Mouse (Mus musculus): Measurements from ENCODE around the gene Tas2r126. TPM values are rescaled to one million over a fixed set of nuclear protein-coding genes. Genes with fewer than 3 reads are reported as not detected.
"Not testable (repeated sequence)": the region's sequence is repeated elsewhere in the genome, so short reads cannot be mapped to it uniquely, and the experiment has no call there.

Gene Tas2r126
- polyA plus RNA-seq, 1 experiment: 0.20 TPM

GRCm38 (mm10) chr6:42441395-42441794, 7.1 kb downstream of the Tas2r126 start:
- Histone ChIP-seq H3K27me3 (ENCODE audit: control insufficient read depth, insufficient read depth, low read length) (no peaks in the 10 kb centered on the region), H3K4me3 (replicated peaks; ENCODE audit: insufficient read depth, low read depth, low read length) (no peak overlapping the region), H3K4me1 (ENCODE audit: control insufficient read depth, insufficient read depth, low read length) (no peaks in the 10 kb centered on the region), H3K27ac (ENCODE audit: insufficient read depth, low read length) (no peak overlapping the region)
- 68% methylated on average over 2 of the region's 2 CpGs for WGBS
- no peak for DNase-seq
- TF ChIP-seq CTCF (IDR thresholded peaks at IDR 0.05; ENCODE audit: borderline replicate concordance, insufficient read depth, low read depth, low read length): no peak
- TF ChIP-seq POLR2A (IDR thresholded peaks at IDR 0.05; ENCODE audit: borderline replicate concordance, insufficient read depth, low read length): no peak

- TF ChIP-seq CTCF (IDR thresholded peaks at IDR 0.05; ENCODE audit: borderline replicate concordance, insufficient read depth, low read depth, low read length) (no peak), POLR2A (IDR thresholded peaks at IDR 0.05; ENCODE audit: borderline replicate concordance, insufficient read depth, low read length) (no peak)
- WGBS: 80% methylated on average over 2 of the region's 2 CpGs
Observed at GRCm38 (mm10) chr6:42444491-42444890, 10.2 kb downstream of the Tas2r126 start.

GRCm38 (mm10) chr6:42447381-42447780, 13.0 kb downstream of the Tas2r126 start:
- Histone ChIP-seq H3K27ac (ENCODE audit: insufficient read depth, low read length) (no peak overlapping the region), H3K27me3 (ENCODE audit: control insufficient read depth, insufficient read depth, low read length) (no peaks in the 10 kb centered on the region), H3K4me3 (replicated peaks; ENCODE audit: insufficient read depth, low read depth, low read length) (no peak overlapping the region), H3K4me1 (ENCODE audit: control insufficient read depth, insufficient read depth, low read length) (no peaks in the 10 kb centered on the region)
- 69% methylated on average over 2 of the region's 2 CpGs for WGBS
- TF ChIP-seq POLR2A (IDR thresholded peaks at IDR 0.05; ENCODE audit: borderline replicate concordance, insufficient read depth, low read length) (no peak), CTCF (IDR thresholded peaks at IDR 0.05; ENCODE audit: borderline replicate concordance, insufficient read depth, low read depth, low read length) (no peak)
- DNase-seq: no peak

More at GRCm38 (mm10) chr6:42444491-42444890, 10.2 kb downstream of the Tas2r126 start:
- no peak for DNase-seq
- Histone ChIP-seq H3K27ac (ENCODE audit: insufficient read depth, low read length) (no peak overlapping the region), H3K27me3 (ENCODE audit: control insufficient read depth, insufficient read depth, low read length) (no peaks in the 10 kb centered on the region), H3K4me1 (ENCODE audit: control insufficient read depth, insufficient read depth, low read length) (no peaks in the 10 kb centered on the region), H3K4me3 (replicated peaks; ENCODE audit: insufficient read depth, low read depth, low read length) (no peak overlapping the region)

GRCm38 (mm10) chr6:42465096-42465495, 30.8 kb downstream of the Tas2r126 start, which contains the start of gene Olfr458:
Gene Olfr458, minus strand, starts transcription at chr6:42465196.
- TF ChIP-seq POLR2A (IDR thresholded peaks at IDR 0.05; ENCODE audit: borderline replicate concordance, insufficient read depth, low read length) (no peak), CTCF (IDR thresholded peaks at IDR 0.05; ENCODE audit: borderline replicate concordance, insufficient read depth, low read depth, low read length) (no peak)
- WGBS: 79% methylated on average over 1 of the region's 1 CpGs
- H3K27me3 ChIP-seq (ENCODE audit: control insufficient read depth, insufficient read depth, low read length): no peaks in the 10 kb centered on the region
- no peak within 1 kb of the TSS for H3K4me3 ChIP-seq (replicated peaks; ENCODE audit: insufficient read depth, low read depth, low read length)
- no peaks in the 10 kb centered on the region for H3K4me1 ChIP-seq (ENCODE audit: control insufficient read depth, insufficient read depth, low read length)
- no peak within 1 kb of the TSS for H3K27ac ChIP-seq (ENCODE audit: insufficient read depth, low read length)
- no peak for DNase-seq

GRCm38 (mm10) chr6:42470542-42470941, 36.2 kb downstream of the Tas2r126 start:
- TF ChIP-seq POLR2A (IDR thresholded peaks at IDR 0.05; ENCODE audit: borderline replicate concordance, insufficient read depth, low read length): no peak
- no peak for TF ChIP-seq CTCF (IDR thresholded peaks at IDR 0.05; ENCODE audit: borderline replicate concordance, insufficient read depth, low read depth, low read length)
- H3K4me3 ChIP-seq (replicated peaks; ENCODE audit: insufficient read depth, low read depth, low read length): no peak overlapping the region
- 91% methylated on average over 4 of the region's 4 CpGs for WGBS
- H3K27ac ChIP-seq (ENCODE audit: insufficient read depth, low read length): no peak overlapping the region
- H3K4me1 ChIP-seq (ENCODE audit: control insufficient read depth, insufficient read depth, low read length): no peaks in the 10 kb centered on the region
- no peaks in the 10 kb centered on the region for H3K27me3 ChIP-seq (ENCODE audit: control insufficient read depth, insufficient read depth, low read length)
- no peak for DNase-seq

GRCm38 (mm10) chr6:42471298-42471697, 37.0 kb downstream of the Tas2r126 start:
- not testable (repeated sequence) for DNase-seq; H3K4me3 ChIP-seq (replicated peaks; ENCODE audit: insufficient read depth, low read depth, low read length); H3K27me3 ChIP-seq (ENCODE audit: control insufficient read depth, insufficient read depth, low read length); H3K4me1 ChIP-seq (ENCODE audit: control insufficient read depth, insufficient read depth, low read length); H3K27ac ChIP-seq (ENCODE audit: insufficient read depth, low read length)
- over 99% methylated on average over 4 of the region's 4 CpGs for WGBS

- Histone ChIP-seq H3K4me1 (ENCODE audit: control insufficient read depth, insufficient read depth, low read length) (no peaks in the 10 kb centered on the region), H3K27ac (ENCODE audit: insufficient read depth, low read length) (no peak within 1 kb of the TSS), H3K27me3 (ENCODE audit: control insufficient read depth, insufficient read depth, low read length) (no peaks in the 10 kb centered on the region), H3K4me3 (replicated peaks; ENCODE audit: insufficient read depth, low read depth, low read length) (no peak within 1 kb of the TSS)
- 84% methylated on average over 1 of the region's 1 CpGs for WGBS
- TF ChIP-seq POLR2A (IDR thresholded peaks at IDR 0.05; ENCODE audit: borderline replicate concordance, insufficient read depth, low read length) (no peak), CTCF (IDR thresholded peaks at IDR 0.05; ENCODE audit: borderline replicate concordance, insufficient read depth, low read depth, low read length) (no peak)
- DNase-seq: no peak
Observed at GRCm38 (mm10) chr6:42476235-42476634, 41.9 kb downstream of the Tas2r126 start, which contains the start of gene Olfr457. Gene Olfr457, minus strand, starts transcription at chr6:42476335.

- H3K27ac ChIP-seq (ENCODE audit: insufficient read depth, low read length): no peak overlapping the region
- no peaks in the 10 kb centered on the region for H3K27me3 ChIP-seq (ENCODE audit: control insufficient read depth, insufficient read depth, low read length)
- DNase-seq: no peak
- no peak overlapping the region for H3K4me3 ChIP-seq (replicated peaks; ENCODE audit: insufficient read depth, low read depth, low read length)
- TF ChIP-seq POLR2A (IDR thresholded peaks at IDR 0.05; ENCODE audit: borderline replicate concordance, insufficient read depth, low read length) (no peak), CTCF (IDR thresholded peaks at IDR 0.05; ENCODE audit: borderline replicate concordance, insufficient read depth, low read depth, low read length) (no peak)
- H3K4me1 ChIP-seq (ENCODE audit: control insufficient read depth, insufficient read depth, low read length): no peaks in the 10 kb centered on the region
Observed at GRCm38 (mm10) chr6:42484633-42485032, 50.3 kb downstream of the Tas2r126 start.

Other genes starting within 250 kb of the Tas2r126 start
- gene Tas2r144, start 219.2 kb upstream of the Tas2r126 start, polyA plus RNA-seq (2012; rRNA removed): not detected in 2 replicates
- gene Gstk1, start 188.6 kb upstream of the Tas2r126 start, polyA plus RNA-seq (2012; rRNA removed): 28.8 and 30.5 TPM in 2 replicates
- gene Tmem139, start 172.6 kb upstream of the Tas2r126 start, polyA plus RNA-seq (2012; rRNA removed): not detected in 2 replicates
- 26.1 and 31.3 TPM in 2 replicates for gene Casp2, start 169.6 kb upstream of the Tas2r126 start, polyA plus RNA-seq (2012; rRNA removed)
- gene Clcn1, start 147.8 kb upstream of the Tas2r126 start, polyA plus RNA-seq (2012; rRNA removed): 11.5 and 13.4 TPM in 2 replicates
- gene Fam131b, start 109.9 kb upstream of the Tas2r126 start, polyA plus RNA-seq (2012; rRNA removed): 102 and 117 TPM in 2 replicates
- gene Zyx, start 84.9 kb upstream of the Tas2r126 start, polyA plus RNA-seq (2012; rRNA removed): 123 and 129 TPM in 2 replicates
- 0.43 and 0.46 TPM in 2 replicates for gene Epha1, start 61.3 kb upstream of the Tas2r126 start, polyA plus RNA-seq (2012; rRNA removed)
- 0.33 and 1.0 TPM in 2 replicates for gene Tas2r143, start 34.3 kb upstream of the Tas2r126 start, polyA plus RNA-seq (2012; rRNA removed)
- gene Tas2r135, start 29.1 kb upstream of the Tas2r126 start, polyA plus RNA-seq (2012; rRNA removed): 0.72 and 0.84 TPM in 2 replicates
- not detected in 2 replicates for gene Olfr458, start 30.7 kb downstream of the Tas2r126 start, polyA plus RNA-seq (2012; rRNA removed)
- gene Olfr457, start 41.8 kb downstream of the Tas2r126 start, polyA plus RNA-seq (2012; rRNA removed): not detected in 2 replicates
- gene Olfr456, start 52.7 kb downstream of the Tas2r126 start, polyA plus RNA-seq (2012; rRNA removed): not detected in 2 replicates
- gene Olfr455, start 113.1 kb downstream of the Tas2r126 start, polyA plus RNA-seq (2012; rRNA removed): not detected in 2 replicates
- gene Tcaf3, start 163.2 kb downstream of the Tas2r126 start, polyA plus RNA-seq (2012; rRNA removed): not detected in 2 replicates
- gene Tcaf2, start 210.7 kb downstream of the Tas2r126 start, polyA plus RNA-seq (2012; rRNA removed): 0.55 and 0.87 TPM in 2 replicates